Mouse (Mus musculus): ENCODE measurements around the gene Acp2. TPM values are rescaled to one million over a fixed set of nuclear protein-coding genes. Genes with fewer than 3 reads are reported as not detected.
A peak's percentile ranks its signal among the peaks of the same experiment; 100 is the strongest.

Acp2 gene
- polyA plus RNA-seq (2014; fragmentation: Nextera tagmentation; extraction: Ambion mirVana), result 21.9 and 22.7 TPM in 2 replicates

GRCm38 (mm10) chr2:91202222-91202971 is at the start of gene Acp2, which contains the start of gene Nr1h3:
Gene Acp2 (plus strand): TSS chr2:91202885.
Gene Nr1h3 (minus strand): TSS chr2:91202834.
- ATAC-seq (ENCODE audit: insufficient number of reproducible peaks, insufficient read depth, low FRiP score, low read depth), result peak; percentile 92
- WGBS, result 4% methylated on average over 28 of the region's 28 CpGs
- Histone ChIP-seq H3K27me3 (ENCODE audit: control insufficient read depth, insufficient read depth, low read length) (no peaks in the 10 kb centered on the region), H3K36me3 (ENCODE audit: control insufficient read depth, insufficient read depth, low read length) (peaks cover 21% of the 10 kb centered on the region), H3K4me3 (ENCODE audit: control insufficient read depth in 1 of 2, insufficient read depth in 1 of 2, low read depth in 1 of 2, low read length in 2 of 2) (peak within 1 kb of the TSS; percentile 74 to 75), H3K4me2 (ENCODE audit: low read length) (peak within 1 kb of the TSS; percentile 86), H3K9ac (ENCODE audit: low read length) (peak within 1 kb of the TSS; percentile 85), H3K4me1 (ENCODE audit: control insufficient read depth in 2 of 2, insufficient read depth in 2 of 2, low read length in 2 of 2) (peaks cover 4 to 7% of the 10 kb centered on the region in 2 experiments), H3K9me3 (ENCODE audit: control insufficient read depth, low read length) (no peaks in the 10 kb centered on the region), H3K27ac (replicated peaks in 1 of 2; ENCODE audit: control insufficient read depth in 1 of 2, insufficient read depth in 1 of 2, low read depth in 2 of 2, low read length in 2 of 2) (peak within 1 kb of the TSS; percentile 93 to 97)

GRCm38 (mm10) chr2:91152885-91153377 is 49.8 kb upstream of the Acp2 start:
- Histone ChIP-seq H3K27ac (replicated peaks in 1 of 2; ENCODE audit: control insufficient read depth in 1 of 2, insufficient read depth in 1 of 2, low read depth in 2 of 2, low read length in 2 of 2) (no peak overlapping the region), H3K9ac (ENCODE audit: low read length) (no peak overlapping the region), H3K9me3 (ENCODE audit: control insufficient read depth, low read length) (no peaks in the 10 kb centered on the region), H3K4me2 (ENCODE audit: low read length) (no peak overlapping the region), H3K4me3 (ENCODE audit: control insufficient read depth in 1 of 2, insufficient read depth in 1 of 2, low read depth in 1 of 2, low read length in 2 of 2) (no peak overlapping the region), H3K4me1 (ENCODE audit: control insufficient read depth in 2 of 2, insufficient read depth in 2 of 2, low read length in 2 of 2) (no peaks in the 10 kb centered on the region), H3K36me3 (ENCODE audit: control insufficient read depth, insufficient read depth, low read length) (peaks cover 4% of the 10 kb centered on the region; the same call in 1 of the 2 replicates), H3K27me3 (ENCODE audit: control insufficient read depth, insufficient read depth, low read length) (no peaks in the 10 kb centered on the region)
- 69% methylated on average over 3 of the region's 3 CpGs for WGBS
- no peak for ATAC-seq (ENCODE audit: insufficient number of reproducible peaks, insufficient read depth, low FRiP score, low read depth)

- H3K36me3 ChIP-seq (ENCODE audit: control insufficient read depth, insufficient read depth, low read length), result peaks cover 4% of the 10 kb centered on the region; the same call in 1 of the 2 replicates
- no peaks in the 10 kb centered on the region for H3K4me1 ChIP-seq (ENCODE audit: control insufficient read depth in 2 of 2, insufficient read depth in 2 of 2, low read length in 2 of 2)
- H3K27me3 ChIP-seq (ENCODE audit: control insufficient read depth, insufficient read depth, low read length), result no peaks in the 10 kb centered on the region
- 93% methylated on average over 3 of the region's 3 CpGs for WGBS
- no peak overlapping the region for H3K27ac ChIP-seq (replicated peaks in 1 of 2; ENCODE audit: control insufficient read depth in 1 of 2, insufficient read depth in 1 of 2, low read depth in 2 of 2, low read length in 2 of 2)
- H3K4me2 ChIP-seq (ENCODE audit: low read length), result no peak overlapping the region
- H3K9ac ChIP-seq (ENCODE audit: low read length), result no peak overlapping the region
- no peak for ATAC-seq (ENCODE audit: insufficient number of reproducible peaks, insufficient read depth, low FRiP score, low read depth)
- H3K4me3 ChIP-seq (ENCODE audit: control insufficient read depth in 1 of 2, insufficient read depth in 1 of 2, low read depth in 1 of 2, low read length in 2 of 2), result no peak overlapping the region
- no peaks in the 10 kb centered on the region for H3K9me3 ChIP-seq (ENCODE audit: control insufficient read depth, low read length)
Measured at GRCm38 (mm10) chr2:91154091-91154490, 48.6 kb upstream of the Acp2 start.

GRCm38 (mm10) chr2:91157002-91157752 is 45.5 kb upstream of the Acp2 start:
- no peak overlapping the region for H3K4me3 ChIP-seq (ENCODE audit: control insufficient read depth in 1 of 2, insufficient read depth in 1 of 2, low read depth in 1 of 2, low read length in 2 of 2)
- H3K9me3 ChIP-seq (ENCODE audit: control insufficient read depth, low read length), result no peaks in the 10 kb centered on the region
- H3K4me1 ChIP-seq (ENCODE audit: control insufficient read depth in 2 of 2, insufficient read depth in 2 of 2, low read length in 2 of 2), result peaks cover 11 to 15% of the 10 kb centered on the region in 2 experiments
- no peaks in the 10 kb centered on the region for H3K27me3 ChIP-seq (ENCODE audit: control insufficient read depth, insufficient read depth, low read length)
- no peak overlapping the region for H3K27ac ChIP-seq (replicated peaks in 1 of 2; ENCODE audit: control insufficient read depth in 1 of 2, insufficient read depth in 1 of 2, low read depth in 2 of 2, low read length in 2 of 2)
- H3K9ac ChIP-seq (ENCODE audit: low read length), result no peak overlapping the region
- WGBS, result 30% methylated on average over 6 of the region's 6 CpGs
- H3K4me2 ChIP-seq (ENCODE audit: low read length), result no peak overlapping the region
- ATAC-seq (ENCODE audit: insufficient number of reproducible peaks, insufficient read depth, low FRiP score, low read depth), result no peak
- peaks cover 7% of the 10 kb centered on the region; the same call in 1 of the 2 replicates for H3K36me3 ChIP-seq (ENCODE audit: control insufficient read depth, insufficient read depth, low read length)

GRCm38 (mm10) chr2:91160591-91160990 is 42.1 kb upstream of the Acp2 start:
- Histone ChIP-seq H3K4me2 (ENCODE audit: low read length) (no peak overlapping the region), H3K27me3 (ENCODE audit: control insufficient read depth, insufficient read depth, low read length) (no peaks in the 10 kb centered on the region), H3K4me3 (ENCODE audit: control insufficient read depth in 1 of 2, insufficient read depth in 1 of 2, low read depth in 1 of 2, low read length in 2 of 2) (no peak overlapping the region), H3K4me1 (ENCODE audit: control insufficient read depth in 2 of 2, insufficient read depth in 2 of 2, low read length in 2 of 2) (peaks cover 14 to 20% of the 10 kb centered on the region in 2 experiments), H3K36me3 (ENCODE audit: control insufficient read depth, insufficient read depth, low read length) (0 out of 2 replicates have a peak, but pooled peaks cover 6% of the 10 kb centered on the region), H3K27ac (replicated peaks in 1 of 2; ENCODE audit: control insufficient read depth in 1 of 2, insufficient read depth in 1 of 2, low read depth in 2 of 2, low read length in 2 of 2) (peak overlapping the region; percentile 6 to 46; a peak in 3 of 4 replicates), H3K9me3 (ENCODE audit: control insufficient read depth, low read length) (no peaks in the 10 kb centered on the region), H3K9ac (ENCODE audit: low read length) (no peak overlapping the region)
- ATAC-seq (ENCODE audit: insufficient number of reproducible peaks, insufficient read depth, low FRiP score, low read depth), result no peak
- WGBS, result 33% methylated on average over 6 of the region's 6 CpGs

- no peaks in the 10 kb centered on the region for H3K9me3 ChIP-seq (ENCODE audit: control insufficient read depth, low read length)
- no peak overlapping the region for H3K4me3 ChIP-seq (ENCODE audit: control insufficient read depth in 1 of 2, insufficient read depth in 1 of 2, low read depth in 1 of 2, low read length in 2 of 2)
- peaks cover 16% of the 10 kb centered on the region for H3K36me3 ChIP-seq (ENCODE audit: control insufficient read depth, insufficient read depth, low read length)
- no peak for ATAC-seq (ENCODE audit: insufficient number of reproducible peaks, insufficient read depth, low FRiP score, low read depth)
- 83% methylated on average over 4 of the region's 4 CpGs for WGBS
- no peak overlapping the region for H3K4me2 ChIP-seq (ENCODE audit: low read length)
- H3K9ac ChIP-seq (ENCODE audit: low read length), result no peak overlapping the region
- H3K27ac ChIP-seq (replicated peaks in 1 of 2; ENCODE audit: control insufficient read depth in 1 of 2, insufficient read depth in 1 of 2, low read depth in 2 of 2, low read length in 2 of 2), result no peak overlapping the region
- no peaks in the 10 kb centered on the region for H3K27me3 ChIP-seq (ENCODE audit: control insufficient read depth, insufficient read depth, low read length)
- H3K4me1 ChIP-seq (ENCODE audit: control insufficient read depth in 2 of 2, insufficient read depth in 2 of 2, low read length in 2 of 2), result peaks cover 14 to 20% of the 10 kb centered on the region in 2 experiments
Measured at GRCm38 (mm10) chr2:91162952-91163351, 39.7 kb upstream of the Acp2 start.

GRCm38 (mm10) chr2:91163532-91163931 is 39.2 kb upstream of the Acp2 start:
- Histone ChIP-seq H3K4me3 (ENCODE audit: control insufficient read depth in 1 of 2, insufficient read depth in 1 of 2, low read depth in 1 of 2, low read length in 2 of 2) (no peak overlapping the region), H3K9ac (ENCODE audit: low read length) (no peak overlapping the region), H3K36me3 (ENCODE audit: control insufficient read depth, insufficient read depth, low read length) (peaks cover 16% of the 10 kb centered on the region), H3K4me1 (ENCODE audit: control insufficient read depth in 2 of 2, insufficient read depth in 2 of 2, low read length in 2 of 2) (peaks cover 14 to 20% of the 10 kb centered on the region in 2 experiments), H3K27me3 (ENCODE audit: control insufficient read depth, insufficient read depth, low read length) (no peaks in the 10 kb centered on the region), H3K4me2 (ENCODE audit: low read length) (no peak overlapping the region), H3K9me3 (ENCODE audit: control insufficient read depth, low read length) (no peaks in the 10 kb centered on the region), H3K27ac (replicated peaks in 1 of 2; ENCODE audit: control insufficient read depth in 1 of 2, insufficient read depth in 1 of 2, low read depth in 2 of 2, low read length in 2 of 2) (no peak overlapping the region)
- ATAC-seq (ENCODE audit: insufficient number of reproducible peaks, insufficient read depth, low FRiP score, low read depth), result no peak
- WGBS, result 88% methylated on average over 5 of the region's 5 CpGs

All from heart, embryonic 14.5 days (tissue).